10 mouse cellular contexts compared by ENCODE assay signal in genomic region chr2:74243801-74244200, GRCm38 (mm10).
DNase-seq lines count a peak whose midpoint lies in the region; ATAC-seq and TF ChIP-seq lines count a peak whose summit lies in the region.
"Had no signal": no experiment of that assay in that cellular context is flagged by ENCODE, and none has a peak within 500 bp of the region (broad histone marks: within the 10 kb centered on the region; RNA-seq: fewer than 3 reads in every experiment).

No protein-coding gene starts in this region.

- DNase-seq in embryo, embryonic 10.5 days (ENCODE audit: low spot score), result peak; percentile 24
- no peak for DNase-seq in embryo, embryonic 10 days (ENCODE audit: low spot score)
- no peak for DNase-seq in stomach, postnatal 0 days (ENCODE audit: low spot score)
- DNase-seq in gastrocnemius, adult 2 months, result no peak
- no peak for DNase-seq in urinary bladder, adult 18-20 months (ENCODE audit: low spot score in 2 of 2)
- no peak for DNase-seq in ovary, postnatal 10 days (ENCODE audit: low spot score)
- DNase-seq: adrenal gland, postnatal 10 days; kidney, postnatal 14 days had no signal

- no peaks in the 10 kb centered on the region for H3K27me3 ChIP-seq in stomach, embryonic 15.5 days (replicated peaks)
- no peaks in the 10 kb centered on the region for H3K27me3 ChIP-seq in stomach, postnatal 0 days (ENCODE audit: control insufficient read depth, insufficient read depth, low read length)
- H3K27me3 ChIP-seq in limb, embryonic 13.5 days, result no peaks in the 10 kb centered on the region

- no peaks in the 10 kb centered on the region; the same call in 1 of the 2 replicates for H3K4me1 ChIP-seq in stomach, embryonic 15.5 days
- H3K4me1 ChIP-seq in stomach, postnatal 0 days (replicated peaks; ENCODE audit: control insufficient read depth, insufficient read depth), result no peaks in the 10 kb centered on the region
- H3K4me1 ChIP-seq in limb, embryonic 13.5 days, result peaks cover 47% of the 10 kb centered on the region

- TF ChIP-seq EP300 in stomach, postnatal 0 days (optimal IDR thresholded peaks at IDR 0.05), result no peak

- H3K4me3 ChIP-seq in stomach, embryonic 15.5 days (replicated peaks), result no peak overlapping the region
- no peak overlapping the region for H3K4me3 ChIP-seq in stomach, postnatal 0 days (ENCODE audit: low read depth, low read length)
- H3K4me3 ChIP-seq in limb, embryonic 13.5 days, result no peak overlapping the region
- no peak overlapping the region for H3K4me3 ChIP-seq in gastrocnemius, adult 2 months

- H3K9me3 ChIP-seq in stomach, embryonic 15.5 days, result no peaks in the 10 kb centered on the region
- H3K9me3 ChIP-seq in stomach, postnatal 0 days (ENCODE audit: control insufficient read depth, low read length), result no peaks in the 10 kb centered on the region
- no peaks in the 10 kb centered on the region for H3K9me3 ChIP-seq in limb, embryonic 13.5 days

- H3K9ac ChIP-seq in stomach, embryonic 15.5 days, result no peak overlapping the region
- no peak overlapping the region for H3K9ac ChIP-seq in stomach, postnatal 0 days (ENCODE audit: low read length)
- H3K9ac ChIP-seq in limb, embryonic 13.5 days, result no peak overlapping the region

- WGBS in stomach, embryonic 15.5 days, result 35% methylated on average over 9 of the region's 9 CpGs
- WGBS in stomach, postnatal 0 days, result 26% methylated on average over 9 of the region's 9 CpGs
- WGBS in limb, embryonic 13.5 days, result 19% methylated on average over 9 of the region's 9 CpGs

- peak overlapping the region; percentile 0; the same call in 1 of the 2 replicates for H3K4me2 ChIP-seq in stomach, embryonic 15.5 days
- H3K4me2 ChIP-seq in stomach, postnatal 0 days (replicated peaks; ENCODE audit: low read depth), result no peak overlapping the region
- peak overlapping the region; percentile 42 for H3K4me2 ChIP-seq in limb, embryonic 13.5 days (replicated peaks)

- TF ChIP-seq CTCF in stomach, postnatal 0 days (IDR thresholded peaks at IDR 0.05; ENCODE audit: low read depth), result no peak
- TF ChIP-seq CTCF in gastrocnemius, adult 2 months (IDR thresholded peaks at IDR 0.05), result no peak

- no peak overlapping the region for H3K27ac ChIP-seq in stomach, embryonic 15.5 days
- no peak overlapping the region for H3K27ac ChIP-seq in stomach, postnatal 0 days (replicated peaks)
- peak overlapping the region; percentile 72; the same call in 1 of the 2 replicates for H3K27ac ChIP-seq in limb, embryonic 13.5 days
- H3K27ac ChIP-seq in gastrocnemius, adult 2 months, result no peak overlapping the region

- intact Hi-C loops in gastrocnemius, adult 2 months (cut with DNase I), result no loop called here

- H3K36me3 ChIP-seq in stomach, embryonic 15.5 days, result no peaks in the 10 kb centered on the region
- H3K36me3 ChIP-seq in stomach, postnatal 0 days (ENCODE audit: control insufficient read depth, insufficient read depth, low read length), result no peaks in the 10 kb centered on the region
- H3K36me3 ChIP-seq in limb, embryonic 13.5 days, result no peaks in the 10 kb centered on the region

- no peak for ATAC-seq in stomach, embryonic 15.5 days (ENCODE audit: insufficient read depth, low FRiP score, low read depth)
- ATAC-seq in stomach, postnatal 0 days (ENCODE audit: low FRiP score, low TSS enrichment), result no peak
- peak; percentile 81 for ATAC-seq in limb, embryonic 13.5 days (ENCODE audit: low FRiP score, low read depth)
